Mouse (Mus musculus) left cerebral cortex, adult 6 months (tissue): ENCODE results near the gene Exoc3. TPM values are rescaled to one million over a fixed set of nuclear protein-coding genes. Genes with fewer than 3 reads are reported as not detected.

Experiments used
- long read RNA-seq, 2 experiments: library from polyadenylated mRNA; unstranded; transcript quantifications; one replicate each; pipeline ENCODE4 v2.0.0; 2019 to 2020
- polyA plus RNA-seq: library from polyadenylated mRNA; unstranded; fragments of <200 nt; fragmentation: Nextera tagmentation; gene quantifications from 2 replicates; pipeline ENCODE4 v1.2.3, GENCODE M21; 2021

Exoc3 gene
- polyA plus RNA-seq = 34.6 and 34.8 TPM in 2 replicates
- long read RNA-seq, experiment 1, full-length matches to known transcripts = 166 of 255 reads
- long read RNA-seq, experiment 1, partial matches to known transcripts = 52 of 255 reads
- long read RNA-seq, experiment 1, other reads (novel, unspliced or antisense) = 37 of 255 reads
- long read RNA-seq, experiment 2, full-length matches to known transcripts = 23 of 109 reads
- long read RNA-seq, experiment 2, partial matches to known transcripts = 43 of 109 reads
- long read RNA-seq, experiment 2, other reads (novel, unspliced or antisense) = 43 of 109 reads

GRCm38 (mm10) chr13:74208317-74208985 is at the start of gene Exoc3:
TSS of gene Exoc3 (minus strand) at chr13:74208732.

GRCm38 (mm10) chr13:74121141-74121602 is 87.4 kb downstream of the Exoc3 start, which contains the start of gene Slc9a3:
TSS of gene Slc9a3 (plus strand) at chr13:74121457.

Other genes starting within 250 kb of the Exoc3 start
- gene Zdhhc11, start 244.9 kb downstream of the Exoc3 start, polyA plus RNA-seq = not detected in 2 replicates
- 101 and 119 TPM in 2 replicates for gene Tppp, start 199.3 kb downstream of the Exoc3 start, polyA plus RNA-seq
- gene Cep72, start 146.4 kb downstream of the Exoc3 start, polyA plus RNA-seq = 0.44 and 0.56 TPM in 2 replicates
- 0.53 and 0.94 TPM in 2 replicates for gene Slc9a3, start 87.3 kb downstream of the Exoc3 start, polyA plus RNA-seq
- gene Ahrr, start 83.6 kb upstream of the Exoc3 start, polyA plus RNA-seq = 0.13 and 0.61 TPM in 2 replicates
- gene Pdcd6, start 108.8 kb upstream of the Exoc3 start, polyA plus RNA-seq = 157 and 192 TPM in 2 replicates
- 261 and 369 TPM in 2 replicates for gene Sdha, start 141.5 kb upstream of the Exoc3 start, polyA plus RNA-seq
- gene Ccdc127, start 141.6 kb upstream of the Exoc3 start, polyA plus RNA-seq = 66.5 and 68.2 TPM in 2 replicates
- not detected in 2 replicates for gene Lrrc14b, start 155.3 kb upstream of the Exoc3 start, polyA plus RNA-seq
- 2.2 and 2.7 TPM in 2 replicates for gene Zfp72, start 182.1 kb upstream of the Exoc3 start, polyA plus RNA-seq
- 15.8 and 16.6 TPM in 2 replicates for gene Ftl1-ps1, start 191.0 kb upstream of the Exoc3 start, polyA plus RNA-seq